Mouse (Mus musculus) spleen, embryonic (tissue): Measurements from ENCODE around the gene Rapgef4.

Source experiments
- CTCF ChIA-PET: fragments of 350-600 bp; sonication (Branson Sonifier 250); formaldehyde crosslinking; loops from one replicate; lab custom pipeline; 2022; lab: Charles Lee

Gene Rapgef4

DNA sequence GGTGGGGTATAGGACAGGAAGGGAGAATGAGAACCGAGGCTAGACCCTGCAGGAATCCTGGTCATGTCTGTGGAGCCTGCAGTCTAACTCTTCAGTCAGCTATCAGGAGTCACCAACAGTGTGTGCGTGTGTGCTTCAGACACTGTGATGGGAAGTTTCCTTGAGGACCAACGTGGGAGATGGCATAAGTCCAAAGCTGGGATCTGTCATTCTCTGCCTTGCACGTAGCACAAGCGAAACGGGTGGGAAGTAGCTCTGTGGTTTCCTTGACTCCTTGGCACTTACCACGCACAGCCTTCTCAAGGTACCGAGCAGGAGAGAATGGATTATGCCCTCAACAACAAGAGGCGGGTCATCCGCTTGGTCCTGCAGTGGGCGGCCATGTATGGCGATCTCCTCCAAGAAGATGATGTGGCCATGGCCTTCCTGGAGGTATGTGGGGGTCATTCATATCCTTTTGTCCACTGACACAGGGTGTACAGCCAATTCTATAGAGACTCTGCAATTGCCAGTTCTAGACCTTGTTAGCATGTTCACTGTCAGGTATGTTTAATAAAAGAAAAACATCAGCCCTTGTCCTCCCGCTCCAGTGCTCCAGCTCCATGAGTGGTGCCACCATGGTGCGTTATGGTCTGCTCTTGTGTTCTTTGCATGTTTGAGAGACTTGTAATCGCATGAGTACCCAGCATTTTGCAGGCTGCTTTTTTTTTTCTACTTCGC is 241.9 kb downstream of the Rapgef4 start:
- CTCF ChIA-PET, result interaction anchor here (0.6 kb wide), 1 partner anchor 188 kb away, joined by 3 read pairs; no protein-coding TSS in a partner anchor

GRCm38 (mm10) chr2:72223479-72223878 is 242.4 kb downstream of the Rapgef4 start:
- CTCF ChIA-PET, result interaction anchor here (0.6 kb wide), 1 partner anchor 189 kb away, joined by 3 read pairs; no protein-coding TSS in a partner anchor

GRCm38 (mm10) chr2:72226006-72226405 is 245.0 kb downstream of the Rapgef4 start:
- CTCF ChIA-PET, result no interaction called here

GRCm38 (mm10) chr2:72227416-72227815 is 246.4 kb downstream of the Rapgef4 start:
- CTCF ChIA-PET, result no interaction called here

- CTCF ChIA-PET, result no interaction called here
Observed at GRCm38 (mm10) chr2:72228881-72229280, 247.8 kb downstream of the Rapgef4 start.

DNA sequence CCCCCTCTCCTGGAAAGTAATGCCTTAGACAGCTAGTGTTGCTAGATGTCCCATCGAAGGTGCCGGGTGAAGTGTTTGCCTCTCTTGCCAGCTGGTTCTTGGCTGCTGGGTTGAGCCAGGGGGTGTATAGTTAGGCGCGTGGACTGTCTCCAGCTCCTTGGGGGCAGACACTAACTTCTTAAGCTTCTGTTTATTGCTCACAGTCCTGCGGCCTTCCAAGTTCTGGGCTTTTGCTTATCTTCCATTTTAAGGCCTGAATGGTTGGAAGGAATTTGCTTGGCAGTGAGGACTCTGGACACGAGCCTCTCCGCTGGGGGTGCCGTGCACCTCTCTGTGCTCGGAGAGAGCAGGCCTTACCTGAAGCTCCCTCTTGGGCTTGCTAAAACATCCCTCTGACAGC is 249.5 kb downstream of the Rapgef4 start:
- CTCF ChIA-PET, result interaction anchor here (0.7 kb wide), 1 partner anchor 34 kb away, joined by 4 read pairs; no protein-coding TSS in a partner anchor

DNA sequence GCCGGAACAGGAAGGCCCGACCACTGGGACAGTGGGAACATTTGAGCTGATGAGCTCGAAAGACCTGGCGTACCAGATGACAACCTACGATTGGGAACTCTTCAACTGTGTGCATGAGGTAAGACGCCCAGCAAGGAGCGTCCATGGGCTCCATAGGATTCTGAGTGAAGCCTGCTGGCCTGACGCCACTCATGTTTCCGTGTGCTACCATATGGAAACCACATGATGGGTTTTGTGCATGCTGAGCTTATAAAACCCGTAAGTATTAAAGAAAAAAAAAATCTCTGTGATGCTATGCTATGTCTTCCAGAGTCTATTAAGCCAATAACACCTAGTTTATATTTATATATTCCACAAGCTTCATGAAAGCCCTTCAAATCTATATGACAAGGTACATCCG is 253.0 kb downstream of the Rapgef4 start:
- CTCF ChIA-PET, result interaction anchor here (0.8 to 0.9 kb wide), 3 partner anchors 20 to 156 kb away, joined by 4 read pairs; no protein-coding TSS in a partner anchor

GRCm38 (mm10) chr2:72234943-72235342 is 253.9 kb downstream of the Rapgef4 start:
- CTCF ChIA-PET, result interaction anchor here (0.6 to 0.8 kb wide), 3 partner anchors 20 to 926 kb away, joined by 4 to 10 read pairs (median 4); no protein-coding TSS in a partner anchor

DNA sequence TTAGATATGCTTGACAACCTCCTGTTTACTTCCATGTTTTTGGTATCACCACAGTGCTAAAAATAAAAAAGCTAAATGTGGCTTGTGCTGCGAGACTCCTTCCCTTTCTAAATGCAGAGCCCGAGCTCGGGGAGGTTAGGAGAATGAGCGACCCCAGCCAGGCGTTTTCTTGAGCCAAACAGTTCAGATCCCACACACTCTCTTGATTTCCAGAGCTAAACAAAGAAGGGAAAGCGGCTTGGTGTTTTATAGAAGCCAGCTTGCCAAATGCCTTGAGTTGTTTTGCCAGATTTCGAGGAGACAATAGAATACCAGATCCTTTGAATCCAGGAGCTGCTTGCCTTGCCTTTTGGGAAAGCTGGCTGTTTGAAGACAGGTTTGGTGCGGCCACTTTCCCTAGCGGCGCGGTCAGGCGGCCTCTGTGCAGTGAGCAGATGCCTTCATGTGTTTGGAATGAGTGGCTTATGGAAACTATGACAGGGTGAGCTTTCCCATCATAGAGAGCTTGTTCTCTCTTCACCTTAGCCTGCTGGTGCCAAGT is 254.4 kb downstream of the Rapgef4 start:
- CTCF ChIA-PET, result interaction anchor here (0.6 kb wide), 1 partner anchor 927 kb away, joined by 10 read pairs; no protein-coding TSS in a partner anchor

GRCm38 (mm10) chr2:72238421-72238820 is 257.4 kb downstream of the Rapgef4 start:
- CTCF ChIA-PET, result no interaction called here

DNA sequence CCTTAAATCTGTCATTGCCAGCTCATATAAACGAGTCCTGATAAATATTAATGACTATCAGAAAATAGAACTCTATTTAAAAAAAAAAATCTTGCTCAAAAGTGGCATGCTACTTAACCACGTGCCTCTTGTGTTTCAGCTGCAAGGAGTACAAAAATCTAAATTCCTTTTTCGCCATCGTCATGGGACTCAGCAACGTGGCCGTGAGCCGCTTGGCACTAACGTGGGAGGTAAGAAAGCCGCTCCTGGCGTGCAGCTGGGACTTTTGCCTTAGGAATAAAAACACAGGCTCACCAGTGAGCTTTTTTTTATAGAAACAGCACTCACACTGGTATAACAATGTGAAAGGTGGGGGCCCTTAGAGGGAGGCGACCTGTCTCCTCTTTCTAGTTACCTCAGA is 257.9 kb downstream of the Rapgef4 start:
- CTCF ChIA-PET, result no interaction called here

DNA sequence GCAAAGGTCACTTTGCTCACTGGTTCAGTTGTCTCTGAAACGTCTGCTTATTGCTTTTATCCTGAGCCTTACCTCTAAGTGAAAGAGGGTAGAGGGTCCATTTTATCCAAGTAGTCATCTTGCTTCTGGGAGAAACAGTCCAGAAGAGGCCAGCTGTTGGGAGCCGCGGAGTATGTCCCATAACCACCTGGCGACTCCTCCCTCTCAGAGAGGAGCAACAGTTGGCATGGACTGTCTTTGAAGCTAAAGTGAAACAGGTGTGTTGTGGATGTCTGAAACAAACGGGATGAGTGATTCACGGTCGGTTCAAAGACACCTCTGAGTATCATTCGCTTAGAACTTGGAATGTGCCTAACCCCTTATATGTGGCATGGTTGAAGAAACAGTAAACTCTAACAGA is 258.4 kb downstream of the Rapgef4 start:
- CTCF ChIA-PET, result no interaction called here

DNA sequence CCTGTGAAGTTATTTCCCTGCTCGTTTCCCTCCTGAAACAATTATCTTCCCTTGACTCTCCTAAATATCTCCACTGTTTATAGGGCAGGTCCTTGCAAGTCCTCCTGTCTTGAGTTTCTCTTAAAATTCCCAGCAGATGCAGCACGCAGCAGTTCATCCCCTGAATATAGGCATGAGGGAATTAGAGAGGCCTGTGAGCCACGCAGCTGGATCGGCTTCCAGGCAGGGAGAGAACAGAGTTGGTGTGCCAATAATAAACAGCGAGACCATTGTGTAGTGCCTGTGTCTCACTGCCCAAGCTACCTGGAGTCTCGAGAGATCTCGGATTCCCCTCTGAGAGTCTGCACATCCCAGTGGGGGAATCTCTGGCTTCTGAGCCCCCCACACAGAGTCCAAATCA is 259.0 kb downstream of the Rapgef4 start:
- CTCF ChIA-PET, result no interaction called here

DNA sequence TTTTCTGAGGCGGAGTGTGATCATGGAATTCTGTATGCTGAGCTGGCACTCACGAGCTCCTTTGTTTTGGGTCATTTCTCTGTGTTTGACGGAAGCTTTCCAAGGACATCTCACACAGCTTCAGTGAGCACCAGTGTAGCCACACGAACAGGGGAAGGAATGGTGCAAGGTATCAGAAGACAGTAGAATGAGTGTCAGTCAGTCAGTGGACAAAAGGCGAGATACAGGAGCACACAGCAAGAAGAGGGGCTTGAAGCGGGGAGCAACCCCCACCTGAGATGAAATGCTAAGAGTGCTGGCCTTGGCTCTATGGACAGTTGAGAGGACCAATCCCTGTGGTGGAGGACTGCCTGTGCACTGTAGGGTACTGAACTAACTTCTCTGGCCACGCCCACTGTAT is 259.7 kb downstream of the Rapgef4 start:
- CTCF ChIA-PET, result no interaction called here

DNA sequence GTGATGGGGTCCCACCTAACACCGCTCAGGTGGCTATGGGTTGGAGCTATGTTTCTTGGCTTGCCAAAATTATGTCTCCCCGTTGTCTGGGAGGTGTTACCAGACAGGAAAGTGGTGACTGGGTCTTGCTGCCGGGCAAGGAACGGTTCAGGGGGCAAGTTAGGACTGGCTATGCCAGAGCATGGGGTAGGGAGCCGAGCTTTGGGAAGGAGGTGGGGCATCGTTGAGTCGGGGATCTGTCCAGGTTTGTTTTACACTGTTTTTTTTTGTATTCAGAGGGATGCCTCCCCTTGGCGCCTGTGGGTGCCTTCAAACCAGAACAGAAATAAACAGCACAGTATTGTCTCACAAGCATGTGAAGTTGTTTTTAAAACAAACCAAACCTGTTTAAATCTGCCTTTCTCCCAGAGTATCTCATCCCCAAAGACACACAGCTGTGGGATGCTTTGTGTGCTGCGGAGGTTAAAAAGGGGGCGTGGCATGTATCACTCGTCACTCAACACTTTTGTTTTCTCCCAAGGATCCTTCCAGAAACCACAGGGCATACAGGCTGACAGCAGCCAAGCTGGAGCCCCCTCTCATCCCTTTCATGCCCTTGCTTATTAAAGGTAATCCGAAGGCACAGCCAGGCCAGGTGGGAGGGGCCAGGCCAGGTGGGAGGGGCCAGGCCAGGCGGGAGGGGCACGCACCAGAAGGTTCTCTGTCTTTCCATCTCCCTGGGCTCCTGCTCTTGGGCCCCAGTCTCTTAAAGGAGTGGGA is 260.9 kb downstream of the Rapgef4 start:
- CTCF ChIA-PET, result no interaction called here

GRCm38 (mm10) chr2:72242910-72243675 is 262.1 kb downstream of the Rapgef4 start:
- CTCF ChIA-PET, result no interaction called here

- CTCF ChIA-PET, result no interaction called here
Observed at GRCm38 (mm10) chr2:72245631-72246030, 264.6 kb downstream of the Rapgef4 start.

DNA sequence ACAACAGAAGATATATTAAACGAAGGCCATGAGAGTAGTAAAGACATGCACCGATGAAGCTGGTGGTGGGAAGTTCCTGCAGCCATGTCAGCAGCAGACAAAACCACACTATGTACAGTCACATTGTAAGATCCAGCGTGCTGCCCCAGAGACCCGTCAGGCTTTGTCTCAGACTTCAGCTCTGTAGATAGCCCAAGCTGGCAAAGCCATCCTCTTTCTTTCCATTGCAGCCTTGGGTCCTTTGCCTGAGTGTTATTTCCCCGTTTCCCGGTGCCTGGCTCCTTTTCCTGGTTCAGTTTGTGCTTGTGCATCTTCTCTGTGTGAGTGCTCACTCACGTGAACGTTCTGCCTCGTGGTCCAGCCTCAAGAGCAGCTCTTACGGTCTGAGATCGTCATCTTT is 265.3 kb downstream of the Rapgef4 start:
- CTCF ChIA-PET, result interaction anchor here (0.7 kb wide), 1 partner anchor 22 kb away, joined by 5 read pairs; no protein-coding TSS in a partner anchor

DNA sequence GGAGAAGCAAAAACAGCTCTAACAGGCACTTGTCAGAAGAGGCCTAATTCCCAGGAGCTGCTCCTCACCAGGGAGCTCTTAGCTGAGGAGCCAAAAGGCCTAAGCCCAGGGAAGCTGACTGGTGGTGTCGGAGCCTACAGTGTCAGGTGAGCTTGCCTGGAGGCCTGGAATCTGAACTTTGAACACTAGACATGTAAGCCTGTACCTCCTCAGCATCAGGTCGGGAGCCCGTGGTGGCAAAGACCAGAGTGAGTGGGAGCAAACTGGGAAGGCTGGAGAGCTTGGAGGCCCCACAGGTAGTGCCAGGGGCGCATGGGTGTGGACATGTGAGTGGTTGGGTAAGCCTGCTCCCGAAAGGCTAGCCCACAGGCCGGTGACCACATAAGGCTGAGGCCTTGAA is 266.8 kb downstream of the Rapgef4 start:
- CTCF ChIA-PET, result no interaction called here

- CTCF ChIA-PET, result no interaction called here
Observed at GRCm38 (mm10) chr2:72252510-72253505, 271.8 kb downstream of the Rapgef4 start.
